Mouse (Mus musculus) MEL (cell line): ENCODE data around the gene Polr3c. TPM values are rescaled to one million over a fixed set of nuclear protein-coding genes. Genes with fewer than 3 reads are reported as not detected.

Experiments used
- DNase-seq: peaks from one replicate; pipeline ENCODE4 v3.0.0; 2011; ENCODE audit warnings: low read depth, low spot score
- H3K27ac ChIP-seq: 2 replicates; pipeline ENCODE4 v1.5.1; 2012; ENCODE audit warnings: low read depth, mild to moderate bottlenecking, control low read depth, low read length, moderate library complexity; ENCODE audit not compliant: control insufficient read depth
- H3K27me3 ChIP-seq, 2 experiments: fragments of 150-350 bp in 1 of 2; sonication (generic) in 1 of 2; 2 replicates each; pipeline ENCODE4 v1.6.1; 2012; ENCODE audit warnings: low read length in 2 of 2, mild to moderate bottlenecking in 2 of 2, improper control_type of control experiment in 1 of 2, moderate library complexity in 1 of 2; ENCODE audit not compliant: insufficient read depth in 2 of 2, control insufficient read depth in 1 of 2
- H3K36me3 ChIP-seq, 2 experiments: 2 replicates each; pipeline ENCODE4 v1.6.1; 2012 to 2014; ENCODE audit warnings: low read length in 2 of 2, improper control_type of control experiment in 1 of 2, inconsistent platforms in 1 of 2, mild to moderate bottlenecking in 1 of 2; ENCODE audit not compliant: insufficient read depth in 2 of 2, control insufficient read depth in 1 of 2
- H3K4me1 ChIP-seq, 2 experiments: fragments of 150-350 bp in 1 of 2; sonication (generic) in 1 of 2; 2 replicates each; pipeline ENCODE4 v1.6.1; 2012; ENCODE audit warnings: low read length in 2 of 2, improper control_type of control experiment in 1 of 2, mild to moderate bottlenecking in 1 of 2; ENCODE audit not compliant: insufficient read depth in 2 of 2, control insufficient read depth in 1 of 2
- H3K4me3 ChIP-seq, 2 experiments: fragments of 150-350 bp in 1 of 2; sonication (generic) in 1 of 2; 2 replicates each; pipeline ENCODE4 v1.5.1; 2012; ENCODE audit warnings: low read depth in 2 of 2, low read length in 2 of 2, mild to moderate bottlenecking in 2 of 2, moderate library complexity in 2 of 2, control low read depth in 1 of 2, improper control_type of control experiment in 1 of 2; ENCODE audit not compliant: control insufficient read depth in 1 of 2, insufficient read depth in 1 of 2
- H3K79me2 ChIP-seq: 2 replicates; pipeline ENCODE4 v1.6.1; 2012; ENCODE audit warnings: mild to moderate bottlenecking, low read length, moderate library complexity; ENCODE audit not compliant: control insufficient read depth, poor library complexity, insufficient read depth
- H3K9ac ChIP-seq: 2 replicates; pipeline ENCODE4 v1.6.1; 2012; ENCODE audit warnings: low read depth, mild to moderate bottlenecking, control low read depth, low read length, moderate library complexity; ENCODE audit not compliant: control insufficient read depth, poor library complexity, severe bottlenecking
- H3K9me3 ChIP-seq: fragments of 150-350 bp; sonication (generic); replicated peaks from 2 replicates; pipeline ENCODE4 v1.6.1; 2012; ENCODE audit warnings: mild to moderate bottlenecking, low read length, improper control_type of control experiment, moderate library complexity; ENCODE audit not compliant: insufficient read depth
- CHD2 ChIP-seq: IDR thresholded peaks from 2 replicates; pipeline ENCODE4 v1.6.1; 2011; ENCODE audit warnings: low read length, improper control_type of control experiment
- E2F4 ChIP-seq: IDR thresholded peaks from 2 replicates; pipeline ENCODE4 v1.6.1; 2011; ENCODE audit warnings: low read depth, low read length, improper control_type of control experiment, borderline replicate concordance
- ETS1 ChIP-seq: IDR thresholded peaks from 2 replicates; pipeline ENCODE4 v1.6.1; 2012; ENCODE audit warnings: low read depth, mild to moderate bottlenecking, inconsistent platforms, low read length, improper control_type of control experiment, moderate library complexity
- GATA1 ChIP-seq: IDR thresholded peaks from 2 replicates; pipeline ENCODE4 v1.6.1; 2011; ENCODE audit warnings: low read depth, low read length, improper control_type of control experiment
- HCFC1 ChIP-seq: IDR thresholded peaks from 2 replicates; pipeline ENCODE4 v1.6.1; 2012; ENCODE audit warnings: low read depth, mild to moderate bottlenecking, inconsistent platforms, low read length, improper control_type of control experiment, moderate library complexity
- KAT2A ChIP-seq: conservative IDR thresholded peaks from 2 replicates; pipeline ENCODE4 v1.6.1; 2012; ENCODE audit warnings: low read depth, low read length, improper control_type of control experiment, inconsistent platforms
- MAFK ChIP-seq: IDR thresholded peaks from 2 replicates; pipeline ENCODE4 v1.6.1; 2011; ENCODE audit warnings: low read depth, mild to moderate bottlenecking, low read length, improper control_type of control experiment, borderline replicate concordance
- MAX ChIP-seq: IDR thresholded peaks from 2 replicates; pipeline ENCODE4 v1.6.1; 2011; ENCODE audit warnings: low read length, improper control_type of control experiment
- MXI1 ChIP-seq: IDR thresholded peaks from 2 replicates; pipeline ENCODE4 v1.6.1; 2011; ENCODE audit warnings: mild to moderate bottlenecking, low read depth, low read length, improper control_type of control experiment
- MYB ChIP-seq: IDR thresholded peaks from 2 replicates; pipeline ENCODE4 v1.6.1; 2011; ENCODE audit warnings: mild to moderate bottlenecking, low read depth, low read length, improper control_type of control experiment
- POLR2A ChIP-seq, 2 experiments: IDR thresholded peaks; 2 replicates each; pipeline ENCODE4 v1.6.1; 2011 to 2012; ENCODE audit warnings: low read length in 2 of 2, mild to moderate bottlenecking in 2 of 2, control low read depth in 1 of 2, improper control_type of control experiment in 1 of 2, low read depth in 1 of 2, moderate library complexity in 1 of 2; ENCODE audit not compliant: control insufficient read depth in 1 of 2, insufficient read depth in 1 of 2, poor library complexity in 1 of 2
- RCOR1 ChIP-seq: IDR thresholded peaks from 2 replicates; pipeline ENCODE4 v1.6.1; 2012; ENCODE audit warnings: low read depth, mild to moderate bottlenecking, inconsistent platforms, low read length, improper control_type of control experiment
- SIN3A ChIP-seq: IDR thresholded peaks from 2 replicates; pipeline ENCODE4 v1.6.1; 2012; ENCODE audit warnings: low read length, improper control_type of control experiment, inconsistent platforms
- TBP ChIP-seq: IDR thresholded peaks from 2 replicates; pipeline ENCODE4 v1.8.0; 2011; ENCODE audit warnings: low read depth, low read length, improper control_type of control experiment
- TCF12 ChIP-seq: IDR thresholded peaks from 2 replicates; pipeline ENCODE4 v1.6.1; 2014; ENCODE audit warnings: low read depth, mild to moderate bottlenecking, inconsistent platforms, low read length, improper control_type of control experiment, moderate library complexity
- USF1 ChIP-seq: IDR thresholded peaks from 2 replicates; pipeline ENCODE4 v1.6.1; 2014; ENCODE audit warnings: low read depth, mild to moderate bottlenecking, inconsistent platforms, low read length, improper control_type of control experiment, moderate library complexity
- ZKSCAN1 ChIP-seq: IDR thresholded peaks from 2 replicates; pipeline ENCODE4 v1.6.1; 2012; ENCODE audit warnings: low read depth, mild to moderate bottlenecking, inconsistent platforms, low read length, improper control_type of control experiment, moderate library complexity
- ZMIZ1 ChIP-seq: IDR thresholded peaks from 2 replicates; pipeline ENCODE4 v1.6.1; 2012; ENCODE audit warnings: low read depth, mild to moderate bottlenecking, inconsistent platforms, low read length, improper control_type of control experiment, moderate library complexity
- polyA plus RNA-seq, 2 experiments: library from polyadenylated mRNA; stranded (reverse) in 1 of 2; unstranded in 1 of 2; fragments of >175 nt in 1 of 2; fragments of >200 nt in 1 of 2; gene quantifications; 2 replicates each; pipeline versions ENCODE4 v1.2.1 to v1.2.4; 2012; ENCODE audit warnings: low replicate concordance in 2 of 2, low read depth in 1 of 2; ENCODE audit not compliant: insufficient read length in 2 of 2, insufficient read depth in 1 of 2, missing spikeins in 1 of 2
- total RNA-seq: library from RNA; depleted of rRNA; stranded (reverse); fragments of 300-350 nt; gene quantifications from 2 replicates; pipeline ENCODE4 v1.2.3, GENCODE M21; 2012

Polr3c gene
- total and polyA plus RNA-seq, 3 experiments: 48.3 to 224 (median 122) TPM

GRCm38 (mm10) chr3:96715854-96716253, 11.6 kb downstream of the Polr3c start:
- DNase-seq: peak; percentile 66
- H3K27ac ChIP-seq: peak overlapping the region; percentile 49
- H3K9ac ChIP-seq: peak overlapping the region; percentile 16
- TF ChIP-seq MAX (no peak), TBP (no peak), POLR2A (IDR thresholded peaks at IDR 0.05; ENCODE audit: control insufficient read depth in 1 of 2, insufficient read depth in 1 of 2, low read depth in 1 of 2, low read length in 2 of 2, poor library complexity in 1 of 2) (no peak), MXI1 (no peak), SIN3A (no peak), KAT2A (no peak), HCFC1 (no peak), RCOR1 (no peak), ZMIZ1 (no peak), CHD2 (no peak)
- H3K27me3 ChIP-seq: no peaks in the 10 kb centered on the region
- H3K36me3 ChIP-seq: peaks cover 12 to 25% of the 10 kb centered on the region in 2 experiments
- H3K79me2 ChIP-seq: no peaks in the 10 kb centered on the region
- no peaks in the 10 kb centered on the region for H3K9me3 ChIP-seq
- no peak overlapping the region for H3K4me3 ChIP-seq
- H3K4me1 ChIP-seq: peaks cover 4 to 6% of the 10 kb centered on the region in 2 experiments

DNA sequence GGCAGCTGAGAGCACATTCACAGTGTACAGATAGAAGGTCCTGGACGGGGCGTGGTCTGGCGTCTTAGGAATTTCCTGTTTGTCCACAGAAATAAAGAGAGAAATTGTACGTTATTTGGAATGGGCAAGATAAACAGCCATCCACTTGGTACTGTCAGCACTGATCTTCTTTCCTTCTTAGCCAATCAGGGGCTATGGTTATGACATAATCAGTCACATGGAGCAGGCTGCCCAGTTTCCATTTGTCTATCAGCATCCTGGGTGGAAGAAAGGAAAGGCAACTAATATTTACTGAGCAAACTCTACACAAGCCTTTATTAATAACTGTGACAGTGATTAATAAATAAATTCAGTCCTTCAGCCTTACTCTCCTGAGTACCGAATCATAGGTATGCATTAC, 13.1 kb downstream of the Polr3c start:
- no peak overlapping the region for H3K9ac ChIP-seq
- TF ChIP-seq RCOR1: no peak
- peak; percentile 51; the same call in 1 of the 2 replicates for TF ChIP-seq USF1
- TF ChIP-seq TCF12: no peak
- no peak for TF ChIP-seq MYB
- TF ChIP-seq ETS1: no peak
- no peak for TF ChIP-seq E2F4
- TF ChIP-seq, all 39 proteins: peak for 1
- peaks cover 12 to 27% of the 10 kb centered on the region in 2 experiments for H3K36me3 ChIP-seq
- H3K9me3 ChIP-seq: no peaks in the 10 kb centered on the region
- H3K79me2 ChIP-seq: no peaks in the 10 kb centered on the region
- H3K27ac ChIP-seq: no peak overlapping the region
- no peaks in the 10 kb centered on the region for H3K27me3 ChIP-seq
- no peak for DNase-seq
- no peak overlapping the region for H3K4me3 ChIP-seq
- peaks cover 4 to 6% of the 10 kb centered on the region in 2 experiments for H3K4me1 ChIP-seq

- H3K36me3 ChIP-seq: peaks cover 3 to 5% of the 10 kb centered on the region in 2 experiments; a peak in 3 of 4 replicates
- peak overlapping the region; percentile 62 to 71; a peak in 3 of 4 replicates for H3K4me3 ChIP-seq
- H3K79me2 ChIP-seq: no peaks in the 10 kb centered on the region; the same call in 1 of the 2 replicates
- no peak overlapping the region for H3K27ac ChIP-seq
- DNase-seq: no peak
- peak overlapping the region; percentile 77 for H3K9ac ChIP-seq
- H3K4me1 ChIP-seq: peaks cover 0 to 12% of the 10 kb centered on the region in 2 experiments; a peak in 2 of 4 replicates
- no peaks in the 10 kb centered on the region for H3K9me3 ChIP-seq
- TF ChIP-seq TBP (peak; percentile 41; the same call in 1 of the 2 replicates), MAFK (no peak), ZKSCAN1 (no peak), MYB (no peak), GATA1 (peak; percentile 89), ETS1 (no peak)
- no peaks in the 10 kb centered on the region for H3K27me3 ChIP-seq
These were observed 18.8 kb downstream of the Polr3c start for GRCm38 (mm10) chr3:96708684-96709064.
